Mouse (Mus musculus) CH12.LX (cell line): ENCODE results near the gene Catsper1. TPM values are rescaled to one million over a fixed set of nuclear protein-coding genes. Genes with fewer than 3 reads are reported as not detected.

Experiments
- DNase-seq: peaks from one replicate; pipeline ENCODE4 v3.0.0-alpha.2; 2013; ENCODE audit errors: extremely low read depth
- H3K27ac ChIP-seq: 2 replicates; pipeline ENCODE4 v1.5.1; 2012; ENCODE audit warnings: low read depth, mild to moderate bottlenecking, control low read depth, moderate library complexity; ENCODE audit not compliant: insufficient read depth
- H3K27me3 ChIP-seq: replicated peaks from 2 replicates; pipeline ENCODE3; 2012; ENCODE audit warnings: inconsistent platforms
- H3K36me3 ChIP-seq, 2 experiments: replicated peaks in 1 of 2; 2 replicates each; pipeline versions ENCODE3 to v1.6.1; 2012; ENCODE audit warnings: inconsistent platforms in 1 of 2, low read length in 1 of 2, mild to moderate bottlenecking in 1 of 2, mixed read lengths in 1 of 2, moderate library complexity in 1 of 2; ENCODE audit not compliant: control insufficient read depth in 1 of 2, insufficient read depth in 1 of 2
- H3K4me1 ChIP-seq, 2 experiments: 2 replicates each; pipeline ENCODE4 v1.6.1; 2012; ENCODE audit warnings: inconsistent platforms in 1 of 2, moderate library complexity in 1 of 2; ENCODE audit not compliant: insufficient read depth in 2 of 2, control insufficient read depth in 1 of 2
- H3K4me2 ChIP-seq: 2 replicates; pipeline ENCODE4 v1.6.1; 2012; ENCODE audit warnings: low read depth, mild to moderate bottlenecking, control low read depth; ENCODE audit not compliant: poor library complexity, insufficient read depth, severe bottlenecking
- H3K4me3 ChIP-seq, 3 experiments: fragments of 150-350 bp in 1 of 3; sonication (generic) in 1 of 3; replicated peaks in 1 of 3; 2 replicates each; pipeline versions ENCODE3 to v1.5.1; 2011 to 2012; ENCODE audit warnings: low read depth in 2 of 3, low read length in 2 of 3, mild to moderate bottlenecking in 2 of 3, moderate library complexity in 2 of 3, control low read depth in 1 of 3, improper control_type of control experiment in 1 of 3, inconsistent platforms in 1 of 3, mixed read lengths in 1 of 3; ENCODE audit not compliant: poor library complexity in 1 of 3
- H3K79me2 ChIP-seq: replicated peaks from 2 replicates; pipeline ENCODE4 v1.6.1; 2012; ENCODE audit warnings: mild to moderate bottlenecking, moderate library complexity; ENCODE audit not compliant: control insufficient read depth, poor library complexity, insufficient read depth, severe bottlenecking; ENCODE audit errors: extremely low read depth
- H3K9ac ChIP-seq: 2 replicates; pipeline ENCODE4 v1.6.1; 2012; ENCODE audit warnings: low read depth, mild to moderate bottlenecking, control low read depth, moderate library complexity; ENCODE audit not compliant: insufficient read depth
- H3K9me3 ChIP-seq: replicated peaks from 2 replicates; pipeline ENCODE3; 2012; ENCODE audit warnings: low read length, inconsistent platforms, mixed read lengths
- CHD2 ChIP-seq: IDR thresholded peaks from 2 replicates; pipeline ENCODE4 v1.6.1; 2011; ENCODE audit warnings: low read length, improper control_type of control experiment
- CTCF ChIP-seq, 2 experiments: IDR thresholded peaks in 1 of 2; conservative IDR thresholded peaks in 1 of 2; 2 replicates each; pipeline ENCODE4 v1.5.1; 2011 to 2012; ENCODE audit warnings: low read depth in 2 of 2, low read length in 2 of 2, improper control_type of control experiment in 1 of 2, inconsistent platforms in 1 of 2, mild to moderate bottlenecking in 1 of 2, moderate library complexity in 1 of 2
- E2F4 ChIP-seq: IDR thresholded peaks from 2 replicates; pipeline ENCODE4 v1.6.1; 2011; ENCODE audit warnings: low read depth, low read length, improper control_type of control experiment; ENCODE audit not compliant: insufficient replicate concordance
- ELF1 ChIP-seq: IDR thresholded peaks from 2 replicates; pipeline ENCODE4 v1.6.1; 2014; ENCODE audit warnings: low read depth, mild to moderate bottlenecking, inconsistent platforms, low read length, improper control_type of control experiment
- HCFC1 ChIP-seq: IDR thresholded peaks from 2 replicates; pipeline ENCODE4 v1.6.1; 2012; ENCODE audit warnings: low read depth, mild to moderate bottlenecking, inconsistent platforms, low read length, improper control_type of control experiment
- MAZ ChIP-seq: IDR thresholded peaks from 2 replicates; pipeline ENCODE4 v1.6.1; 2012; ENCODE audit warnings: low read depth, mild to moderate bottlenecking, inconsistent platforms, low read length, improper control_type of control experiment, moderate library complexity
- MYC ChIP-seq: IDR thresholded peaks from 2 replicates; pipeline ENCODE4 v1.6.1; 2011; ENCODE audit warnings: low read depth, mild to moderate bottlenecking, improper control_type of control experiment, low read length
- RCOR1 ChIP-seq: conservative IDR thresholded peaks from 2 replicates; pipeline ENCODE4 v1.6.1; 2012; ENCODE audit warnings: low read depth, mild to moderate bottlenecking, inconsistent platforms, low read length, improper control_type of control experiment
- TBP ChIP-seq: conservative IDR thresholded peaks from 2 replicates; pipeline ENCODE4 v1.6.1; 2011; ENCODE audit warnings: low read depth, low read length, improper control_type of control experiment
- TCF12 ChIP-seq: IDR thresholded peaks from 2 replicates; pipeline ENCODE4 v1.6.1; 2014; ENCODE audit warnings: low read depth, mild to moderate bottlenecking, inconsistent platforms, low read length, improper control_type of control experiment
- UBTF ChIP-seq: IDR thresholded peaks from 2 replicates; pipeline ENCODE4 v1.6.1; 2012; ENCODE audit warnings: low read depth, mild to moderate bottlenecking, inconsistent platforms, low read length, improper control_type of control experiment, moderate library complexity
- USF2 ChIP-seq: conservative IDR thresholded peaks from 2 replicates; pipeline ENCODE4 v1.6.1; 2011; ENCODE audit warnings: low read depth, low read length, improper control_type of control experiment
- ZKSCAN1 ChIP-seq: IDR thresholded peaks from 2 replicates; pipeline ENCODE4 v1.6.1; 2012; ENCODE audit warnings: low read depth, inconsistent platforms, low read length, improper control_type of control experiment, borderline replicate concordance
- ZNF384 ChIP-seq: IDR thresholded peaks from 2 replicates; pipeline ENCODE4 v1.6.1; 2012; ENCODE audit warnings: low read depth, low read length, improper control_type of control experiment, inconsistent platforms
- dilution Hi-C: fragments of 300-500 bp; cut with MboI; formaldehyde crosslinking; loops from 2 replicates; pipeline ENCODE4 v1.14.3; 2020; ENCODE audit warnings: low sequenced_read_pairs; ENCODE audit not compliant: extremely low pct_unique_long_range_greater_than_20kb, extremely low pct_ligation_motif_present
- in situ Hi-C: fragments of 300-500 bp; cut with MboI; formaldehyde crosslinking; loops from 3 replicates; pipeline ENCODE4 v1.14.3; 2019; ENCODE audit warnings: low sequenced_read_pairs, low pct_ligation_motif_present, low pct_unique_long_range_greater_than_20kb, mixed read lengths
- polyA plus RNA-seq: library from polyadenylated mRNA; unstranded; fragments of >175 nt; gene quantifications from 2 replicates; pipeline ENCODE4 v1.2.1, GENCODE M21; 2012; ENCODE audit warnings: low read depth; ENCODE audit not compliant: insufficient read length
- total RNA-seq, 2 experiments: library from RNA; depleted of rRNA; stranded (reverse); fragments of 300-350 nt in 1 of 2; fragments of >200 nt in 1 of 2; gene quantifications; 2 replicates each; pipeline ENCODE4 v1.2.3; 2012 to 2014

Catsper1 gene
- total and polyA plus RNA-seq, 3 experiments: not detected

GRCm38 (mm10) chr19:5313189-5313588, 22.4 kb upstream of the Catsper1 start:
- DNase-seq: no peak
- TF ChIP-seq CHD2: no peak
- TF ChIP-seq UBTF: no peak
- TF ChIP-seq TCF12: no peak
- TF ChIP-seq MAZ: no peak
- TF ChIP-seq TBP: no peak
- H3K4me2 ChIP-seq: no peak overlapping the region
- no peaks in the 10 kb centered on the region for H3K4me1 ChIP-seq
- H3K27me3 ChIP-seq: peaks cover 38% of the 10 kb centered on the region
- no peak overlapping the region for H3K9ac ChIP-seq
- H3K27ac ChIP-seq: no peak overlapping the region
- in situ Hi-C loops (no loop called here), dilution Hi-C loops (no loop called here)
- no peak overlapping the region for H3K4me3 ChIP-seq
- H3K9me3 ChIP-seq: peaks cover 15% of the 10 kb centered on the region
- no peaks in the 10 kb centered on the region for H3K36me3 ChIP-seq
- H3K79me2 ChIP-seq: no peaks in the 10 kb centered on the region

GRCm38 (mm10) chr19:5323801-5324200, 11.7 kb upstream of the Catsper1 start:
- H3K27ac ChIP-seq: no peak overlapping the region
- H3K79me2 ChIP-seq: no peaks in the 10 kb centered on the region
- in situ Hi-C loops (no loop called here), dilution Hi-C loops (no loop called here)
- 0 out of 2 replicates have a peak overlapping the region, but pooled peaks have one; percentile 18 for H3K9ac ChIP-seq
- DNase-seq: peak; percentile 34
- TF ChIP-seq MYC (no peak), TCF12 (0 out of 2 replicates have a peak, but pooled peaks have one; percentile 19), ZNF384 (no peak), CHD2 (no peak)
- H3K4me1 ChIP-seq: peaks cover 3 to 7% of the 10 kb centered on the region in 2 experiments; a peak in 3 of 4 replicates
- H3K4me3 ChIP-seq: no peak overlapping the region
- no peaks in the 10 kb centered on the region for H3K9me3 ChIP-seq
- peaks cover 2% of the 10 kb centered on the region for H3K27me3 ChIP-seq
- no peaks in the 10 kb centered on the region for H3K36me3 ChIP-seq
- 0 out of 2 replicates have a peak overlapping the region, but pooled peaks have one; percentile 25 for H3K4me2 ChIP-seq

GRCm38 (mm10) chr19:5327970-5328369, 7.6 kb upstream of the Catsper1 start:
- no peaks in the 10 kb centered on the region for H3K79me2 ChIP-seq
- H3K27me3 ChIP-seq: peaks cover 2% of the 10 kb centered on the region
- H3K9me3 ChIP-seq: no peaks in the 10 kb centered on the region
- no peak for DNase-seq
- H3K4me1 ChIP-seq: peaks cover 6 to 7% of the 10 kb centered on the region in 2 experiments
- dilution Hi-C loops: no loop called here
- no peak overlapping the region for H3K9ac ChIP-seq
- H3K4me3 ChIP-seq: no peak overlapping the region
- no peaks in the 10 kb centered on the region for H3K36me3 ChIP-seq
- TF ChIP-seq ZNF384 (no peak), CTCF (conservative IDR thresholded peaks at IDR 0.05 in 1 of 2, IDR thresholded peaks at IDR 0.05 in 1 of 2; ENCODE audit: low read depth in 2 of 2, low read length in 2 of 2) (no peak), RCOR1 (no peak), ELF1 (no peak), E2F4 (no peak), ZKSCAN1 (no peak), HCFC1 (no peak), USF2 (no peak)
- in situ Hi-C loops: no loop called here
- no peak overlapping the region for H3K27ac ChIP-seq
- H3K4me2 ChIP-seq: no peak overlapping the region
